Mouse (Mus musculus) lung, adult 2 months (tissue): ENCODE results near the gene Acsm3.
"Not testable (repeated sequence)": the region's sequence is repeated elsewhere in the genome, so short reads cannot be mapped to it uniquely, and the experiment has no call there.

Experiments used
- CTCF ChIP-seq: fragments of 200-500 bp; IDR thresholded peaks from 2 replicates; pipeline ENCODE4 v1.5.1; 2011; ENCODE audit warnings: mild to moderate bottlenecking, low read length, control low read depth; ENCODE audit not compliant: insufficient read depth
- POLR2A ChIP-seq: fragments of 200-500 bp; IDR thresholded peaks from 2 replicates; pipeline ENCODE4 v1.6.1; 2011; ENCODE audit warnings: low read depth, mild to moderate bottlenecking, control low read depth, low read length, borderline replicate concordance; ENCODE audit errors: extremely low read depth

- TF ChIP-seq CTCF, POLR2A: not testable (repeated sequence)
These were observed 29.5 kb upstream of the Acsm3 start for GRCm38 (mm10) chr7:119731262-119731661.
